Mouse (Mus musculus): ENCODE results near the gene Homer1. TPM values are rescaled to one million over a fixed set of nuclear protein-coding genes. Genes with fewer than 3 reads are reported as not detected.

The Homer1 gene
- polyA plus RNA-seq, 1 experiment, result 3.4 TPM

GRCm38 (mm10) chr13:93388594-93389241 is 89.3 kb downstream of the Homer1 start:
- no peak overlapping the region for H3K27ac ChIP-seq (ENCODE audit: insufficient read depth, low read depth, low read length)
- no peak for TF ChIP-seq POLR2A (IDR thresholded peaks at IDR 0.05; ENCODE audit: low read depth, low read length)
- TF ChIP-seq CTCF (IDR thresholded peaks at IDR 0.05; ENCODE audit: extremely low read depth, insufficient read length, insufficient replicate concordance, low read depth, low read length), result no peak
- H3K27me3 ChIP-seq (ENCODE audit: control insufficient read depth, insufficient read depth, low read length), result no peaks in the 10 kb centered on the region
- H3K4me1 ChIP-seq (ENCODE audit: control insufficient read depth, insufficient read depth, insufficient read length, low read length), result peaks cover 2% of the 10 kb centered on the region; the same call in 1 of the 2 replicates
- no peak overlapping the region for H3K4me3 ChIP-seq (ENCODE audit: low read depth, low read length)
- peaks cover 5% of the 10 kb centered on the region for H3K36me3 ChIP-seq (ENCODE audit: control insufficient read depth, insufficient read depth, low read length)
- WGBS, result 56% methylated on average over 7 of the region's 7 CpGs

DNA sequence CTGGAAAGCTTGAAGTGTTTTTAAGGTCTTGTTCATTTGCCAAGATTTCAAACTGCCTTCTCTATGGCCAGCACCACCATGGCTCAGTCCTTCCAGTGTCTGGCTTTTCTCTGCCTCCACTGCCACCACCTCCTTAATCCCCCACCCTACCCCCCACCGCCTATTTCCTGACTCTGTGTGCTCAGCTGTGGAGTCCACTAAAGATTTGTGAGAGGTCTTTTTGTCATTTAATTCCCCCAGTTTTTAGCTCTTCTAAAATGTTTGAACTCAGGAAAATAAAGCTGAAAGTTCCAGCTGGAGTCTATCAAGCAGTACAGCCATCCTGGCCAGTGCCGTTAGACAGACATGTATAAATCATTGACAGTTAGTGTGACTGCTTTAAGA is 89.8 kb downstream of the Homer1 start:
- Histone ChIP-seq H3K27me3 (ENCODE audit: control insufficient read depth, insufficient read depth, low read length) (no peaks in the 10 kb centered on the region), H3K36me3 (ENCODE audit: control insufficient read depth, insufficient read depth, low read length) (peaks cover 5% of the 10 kb centered on the region), H3K27ac (ENCODE audit: insufficient read depth, low read depth, low read length) (no peak overlapping the region), H3K4me1 (ENCODE audit: control insufficient read depth, insufficient read depth, insufficient read length, low read length) (peaks cover 2% of the 10 kb centered on the region; the same call in 1 of the 2 replicates), H3K4me3 (ENCODE audit: low read depth, low read length) (no peak overlapping the region)
- WGBS, result 73% methylated on average over 2 of the region's 2 CpGs
- no peak for TF ChIP-seq POLR2A (IDR thresholded peaks at IDR 0.05; ENCODE audit: low read depth, low read length)

DNA sequence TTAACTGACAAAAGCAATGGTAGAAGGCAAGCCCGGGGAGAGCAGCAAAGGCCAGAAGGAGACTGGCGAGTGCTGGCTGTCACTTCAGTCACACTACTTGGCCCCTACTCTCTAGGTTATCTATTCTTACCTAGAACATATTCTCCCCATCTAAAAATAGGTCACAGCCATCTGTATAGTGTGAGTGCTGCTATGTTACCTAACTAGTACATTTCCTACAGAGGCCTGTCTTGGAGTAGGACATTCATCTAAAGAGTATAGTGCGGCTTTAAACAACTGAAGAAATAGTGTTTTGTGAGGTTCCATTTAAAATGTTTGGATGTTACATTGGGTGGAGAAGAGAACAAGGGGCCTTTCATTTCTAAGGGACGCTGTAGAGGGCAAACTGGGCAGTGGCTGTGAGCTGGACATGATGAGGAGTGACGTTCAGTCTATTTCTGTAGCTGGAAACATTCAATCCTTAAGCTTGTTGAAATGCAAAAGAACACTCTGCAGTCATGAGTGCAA is 100.3 kb downstream of the Homer1 start:
- Histone ChIP-seq H3K27ac (ENCODE audit: insufficient read depth, low read depth, low read length) (no peak overlapping the region), H3K27me3 (ENCODE audit: control insufficient read depth, insufficient read depth, low read length) (no peaks in the 10 kb centered on the region; the same call in 1 of the 2 replicates), H3K4me1 (ENCODE audit: control insufficient read depth, insufficient read depth, insufficient read length, low read length) (no peaks in the 10 kb centered on the region), H3K36me3 (ENCODE audit: control insufficient read depth, insufficient read depth, low read length) (peaks cover 7% of the 10 kb centered on the region; the same call in 1 of the 2 replicates), H3K4me3 (ENCODE audit: low read depth, low read length) (no peak overlapping the region)
- 94% methylated on average over 5 of the region's 5 CpGs for WGBS
- TF ChIP-seq CTCF (IDR thresholded peaks at IDR 0.05; ENCODE audit: extremely low read depth, insufficient read length, insufficient replicate concordance, low read depth, low read length), result no peak
- no peak for TF ChIP-seq POLR2A (IDR thresholded peaks at IDR 0.05; ENCODE audit: low read depth, low read length)

DNA sequence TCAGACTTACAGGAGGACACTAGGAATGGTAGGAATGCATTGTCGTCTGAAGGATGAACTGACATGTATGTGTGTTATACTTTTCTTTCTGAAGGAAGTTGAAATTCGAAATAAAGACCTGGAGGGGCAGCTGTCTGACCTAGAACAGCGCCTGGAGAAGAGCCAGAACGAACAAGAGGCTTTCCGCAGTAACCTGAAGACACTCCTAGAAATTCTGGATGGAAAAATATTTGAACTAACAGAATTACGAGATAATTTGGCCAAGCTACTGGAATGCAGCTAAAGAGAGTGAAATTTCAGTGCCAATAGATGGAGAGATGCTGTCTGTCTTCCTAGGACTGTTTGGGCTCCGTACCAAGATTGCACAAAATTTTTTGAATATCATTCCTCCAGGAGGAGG is 102.5 kb downstream of the Homer1 start:
- TF ChIP-seq POLR2A (IDR thresholded peaks at IDR 0.05; ENCODE audit: low read depth, low read length) (no peak), CTCF (IDR thresholded peaks at IDR 0.05; ENCODE audit: extremely low read depth, insufficient read length, insufficient replicate concordance, low read depth, low read length) (no peak)
- Histone ChIP-seq H3K27me3 (ENCODE audit: control insufficient read depth, insufficient read depth, low read length) (no peaks in the 10 kb centered on the region; the same call in 1 of the 2 replicates), H3K36me3 (ENCODE audit: control insufficient read depth, insufficient read depth, low read length) (0 out of 2 replicates have a peak, but pooled peaks cover 3% of the 10 kb centered on the region), H3K27ac (ENCODE audit: insufficient read depth, low read depth, low read length) (no peak overlapping the region), H3K4me3 (ENCODE audit: low read depth, low read length) (no peak overlapping the region), H3K4me1 (ENCODE audit: control insufficient read depth, insufficient read depth, insufficient read length, low read length) (no peaks in the 10 kb centered on the region)
- WGBS, result 92% methylated on average over 7 of the region's 7 CpGs

DNA sequence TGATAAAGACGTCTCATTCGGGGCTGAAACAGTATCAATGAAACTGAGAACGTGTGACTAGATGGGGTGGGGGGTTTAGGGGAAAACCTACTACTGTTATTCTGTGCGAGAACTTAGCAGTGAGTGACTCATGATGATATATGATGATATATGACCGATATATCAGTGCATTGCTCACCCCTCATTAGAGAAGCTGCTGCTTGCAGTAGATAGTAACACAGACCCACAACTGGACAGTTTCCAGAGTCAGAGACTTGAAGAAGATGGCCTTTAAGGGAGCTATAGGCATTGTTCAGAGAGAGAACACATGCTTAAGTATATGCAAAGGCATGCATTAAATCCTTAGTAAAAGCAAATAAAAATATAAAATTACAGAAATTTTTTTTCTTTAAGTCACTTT is 107.4 kb downstream of the Homer1 start:
- Histone ChIP-seq H3K36me3 (ENCODE audit: control insufficient read depth, insufficient read depth, low read length) (0 out of 2 replicates have a peak, but pooled peaks cover 1% of the 10 kb centered on the region), H3K27me3 (ENCODE audit: control insufficient read depth, insufficient read depth, low read length) (no peaks in the 10 kb centered on the region; the same call in 1 of the 2 replicates), H3K27ac (ENCODE audit: insufficient read depth, low read depth, low read length) (no peak overlapping the region), H3K4me1 (ENCODE audit: control insufficient read depth, insufficient read depth, insufficient read length, low read length) (no peaks in the 10 kb centered on the region), H3K4me3 (ENCODE audit: low read depth, low read length) (no peak overlapping the region)
- WGBS, result 87% methylated on average over 5 of the region's 5 CpGs
- TF ChIP-seq POLR2A (IDR thresholded peaks at IDR 0.05; ENCODE audit: low read depth, low read length) (no peak), CTCF (IDR thresholded peaks at IDR 0.05; ENCODE audit: extremely low read depth, insufficient read length, insufficient replicate concordance, low read depth, low read length) (no peak)

DNA sequence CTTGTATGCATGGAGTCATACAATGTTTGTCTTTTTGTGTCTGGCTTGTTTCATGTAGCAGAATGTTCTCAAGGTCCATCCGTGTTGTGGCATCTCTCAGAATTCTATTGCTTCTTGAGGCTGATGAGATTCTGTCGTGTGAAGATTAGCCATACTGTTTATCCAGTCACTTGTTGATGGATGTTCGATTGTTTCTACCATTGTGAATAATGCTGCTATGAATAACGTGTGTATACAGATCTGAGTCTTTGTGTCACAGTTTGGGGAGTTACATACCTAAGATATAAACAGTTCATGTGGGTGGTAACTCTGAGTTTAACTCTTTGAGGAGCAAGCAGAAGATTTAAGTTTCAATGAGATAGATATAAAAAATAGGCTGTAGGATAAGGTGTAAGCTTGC is 110.9 kb downstream of the Homer1 start:
- 73% methylated on average over 4 of the region's 4 CpGs for WGBS
- TF ChIP-seq POLR2A (IDR thresholded peaks at IDR 0.05; ENCODE audit: low read depth, low read length), result no peak
- Histone ChIP-seq H3K27ac (ENCODE audit: insufficient read depth, low read depth, low read length) (no peak overlapping the region), H3K4me1 (ENCODE audit: control insufficient read depth, insufficient read depth, insufficient read length, low read length) (no peaks in the 10 kb centered on the region), H3K27me3 (ENCODE audit: control insufficient read depth, insufficient read depth, low read length) (no peaks in the 10 kb centered on the region), H3K4me3 (ENCODE audit: low read depth, low read length) (no peak overlapping the region), H3K36me3 (ENCODE audit: control insufficient read depth, insufficient read depth, low read length) (no peaks in the 10 kb centered on the region)

DNA sequence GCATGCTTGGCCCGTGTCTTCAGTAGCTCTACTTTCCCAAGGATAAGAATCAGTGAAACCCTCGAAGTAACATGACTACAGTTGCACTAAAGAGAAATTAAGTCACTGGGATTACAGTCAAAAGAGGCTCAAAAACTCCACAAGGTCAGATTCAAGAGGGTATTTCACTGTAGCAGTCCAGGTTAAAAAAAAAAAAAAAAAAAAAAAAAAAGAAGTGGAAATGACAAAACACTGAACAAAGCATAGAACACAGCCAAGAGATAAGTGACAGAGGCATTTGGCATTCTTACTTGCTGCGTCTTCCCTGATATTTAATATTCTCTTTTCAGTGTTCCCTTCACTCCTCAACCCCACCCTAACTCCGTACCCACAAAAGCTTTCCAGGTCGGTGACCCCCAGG is 115.6 kb downstream of the Homer1 start:
- Histone ChIP-seq H3K36me3 (ENCODE audit: control insufficient read depth, insufficient read depth, low read length) (no peaks in the 10 kb centered on the region), H3K4me1 (ENCODE audit: control insufficient read depth, insufficient read depth, insufficient read length, low read length) (no peaks in the 10 kb centered on the region), H3K27me3 (ENCODE audit: control insufficient read depth, insufficient read depth, low read length) (no peaks in the 10 kb centered on the region), H3K4me3 (ENCODE audit: low read depth, low read length) (no peak overlapping the region), H3K27ac (ENCODE audit: insufficient read depth, low read depth, low read length) (no peak overlapping the region)
- TF ChIP-seq CTCF (IDR thresholded peaks at IDR 0.05; ENCODE audit: extremely low read depth, insufficient read length, insufficient replicate concordance, low read depth, low read length) (no peak), POLR2A (IDR thresholded peaks at IDR 0.05; ENCODE audit: low read depth, low read length) (no peak)
- 90% methylated on average over 5 of the region's 5 CpGs for WGBS
